Mouse (Mus musculus) right cerebral cortex, postnatal 14 days (tissue): ENCODE data around the gene Apoh.

Experiments used
- DNase-seq: peaks from one replicate; pipeline ENCODE4 v3.0.0; 2022

The Apoh gene

GRCm38 (mm10) chr11:108333583-108334379, 9.4 kb upstream of the Apoh start:
- no peak for DNase-seq

GRCm38 (mm10) chr11:108334658-108335057, 8.5 kb upstream of the Apoh start:
- DNase-seq = no peak

GRCm38 (mm10) chr11:108335536-108335935, 7.6 kb upstream of the Apoh start:
- no peak for DNase-seq

GRCm38 (mm10) chr11:108336445-108336844, 6.7 kb upstream of the Apoh start:
- no peak for DNase-seq

GRCm38 (mm10) chr11:108340293-108340692, 2.9 kb upstream of the Apoh start:
- no peak for DNase-seq

GRCm38 (mm10) chr11:108341783-108342182, 1.4 kb upstream of the Apoh start:
- DNase-seq = no peak

GRCm38 (mm10) chr11:108343789-108344462, 772 bp downstream of the Apoh start, which contains the start of gene Prkca:
Gene Prkca, minus strand, starts transcription at chr11:108343928.
- peak; percentile 97 for DNase-seq

- DNase-seq = no peak
Observed at GRCm38 (mm10) chr11:108344759-108345158, 1.6 kb downstream of the Apoh start.

GRCm38 (mm10) chr11:108345321-108345720, 2.2 kb downstream of the Apoh start:
- DNase-seq = no peak

GRCm38 (mm10) chr11:108350799-108351198, 7.6 kb downstream of the Apoh start:
- DNase-seq = no peak

GRCm38 (mm10) chr11:108352842-108353388, 9.8 kb downstream of the Apoh start:
- no peak for DNase-seq

GRCm38 (mm10) chr11:108356020-108356419, 12.9 kb downstream of the Apoh start:
- DNase-seq = no peak

- no peak for DNase-seq
Observed at GRCm38 (mm10) chr11:108358911-108359310, 15.8 kb downstream of the Apoh start.

GRCm38 (mm10) chr11:108360983-108361382, 17.8 kb downstream of the Apoh start:
- no peak for DNase-seq

GRCm38 (mm10) chr11:108362965-108363364, 19.8 kb downstream of the Apoh start:
- DNase-seq = no peak

GRCm38 (mm10) chr11:108363991-108364390, 20.8 kb downstream of the Apoh start:
- no peak for DNase-seq

- DNase-seq = no peak
Observed at GRCm38 (mm10) chr11:108364945-108365589, 21.9 kb downstream of the Apoh start.

- DNase-seq = no peak
Observed at GRCm38 (mm10) chr11:108365600-108365999, 22.4 kb downstream of the Apoh start.

- DNase-seq = no peak
Observed at GRCm38 (mm10) chr11:108367046-108367445, 23.9 kb downstream of the Apoh start.

- no peak for DNase-seq
Observed at GRCm38 (mm10) chr11:108376815-108377214, 33.7 kb downstream of the Apoh start.

GRCm38 (mm10) chr11:108377680-108378362, 34.7 kb downstream of the Apoh start:
- DNase-seq = peak; percentile 81

- no peak for DNase-seq
Observed at GRCm38 (mm10) chr11:108378363-108378751, 35.2 kb downstream of the Apoh start.

- DNase-seq = no peak
Observed at GRCm38 (mm10) chr11:108382664-108383063, 39.5 kb downstream of the Apoh start.
